Mouse (Mus musculus) thymus, postnatal 10 days (tissue): ENCODE data around the gene Tbx10.

Source experiments
- DNase-seq, 2 experiments: peaks; one replicate each; pipeline ENCODE4 v3.0.0; 2021; ENCODE audit warnings: low spot score in 2 of 2

The Tbx10 gene

GRCm38 (mm10) chr19:3975866-3976265 lies 16.7 kb upstream of the Tbx10 start:
- DNase-seq: no peak

DNA sequence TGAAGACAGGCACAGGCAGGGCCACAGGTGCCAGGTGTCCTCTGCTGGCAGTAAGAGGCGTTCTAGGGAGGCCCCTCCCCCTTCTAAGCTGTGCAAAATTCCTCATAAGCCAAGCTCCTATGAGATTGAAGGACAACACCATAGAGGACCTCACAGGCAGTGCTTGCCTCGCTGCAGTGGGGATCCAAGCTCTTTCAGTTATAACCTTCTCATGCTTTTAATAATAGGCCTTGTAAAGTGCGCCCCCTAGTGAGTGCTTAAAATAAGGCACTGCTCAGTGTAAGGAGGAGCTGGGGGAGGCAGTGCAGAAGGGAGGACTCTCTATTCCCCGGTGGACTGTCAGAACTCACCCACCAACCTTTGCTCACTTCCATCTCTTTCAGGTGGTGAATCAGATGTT lies 12.2 kb upstream of the Tbx10 start:
- DNase-seq: peak; percentile 63 to 85

- DNase-seq: no peak
Observed at GRCm38 (mm10) chr19:3980917-3981316, 11.6 kb upstream of the Tbx10 start.

- no peak for DNase-seq
Observed at GRCm38 (mm10) chr19:3983527-3984200, 8.9 kb upstream of the Tbx10 start.

GRCm38 (mm10) chr19:3985261-3985681 lies 7.3 kb upstream of the Tbx10 start:
- DNase-seq: no peak

- DNase-seq: no peak
Observed at GRCm38 (mm10) chr19:3986334-3986733, 6.2 kb upstream of the Tbx10 start, which contains the start of gene Acy3. TSS of gene Acy3 (plus strand) at chr19:3986570.

DNA sequence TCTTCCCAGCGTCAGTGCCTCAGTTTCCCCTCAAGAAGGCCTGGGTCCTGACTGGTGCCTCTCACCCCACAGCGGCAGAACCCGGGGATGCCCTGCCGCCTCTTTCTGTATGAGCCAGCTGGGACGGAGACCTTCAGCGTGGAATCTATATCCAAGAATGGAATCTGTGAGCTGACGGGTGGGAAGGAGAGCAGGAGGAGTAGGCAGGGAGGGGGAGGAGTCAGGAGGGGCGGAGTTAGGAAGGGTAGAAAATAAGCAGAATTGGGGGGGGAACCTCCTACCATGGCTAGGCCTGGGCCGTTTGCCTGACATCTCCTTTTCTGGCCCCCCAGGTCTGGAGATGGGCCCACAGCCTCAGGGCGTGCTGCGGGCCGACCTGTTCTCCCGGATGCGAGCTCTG lies 4.5 kb upstream of the Tbx10 start:
- DNase-seq: no peak

- no peak for DNase-seq
Observed at GRCm38 (mm10) chr19:3988750-3989149, 3.8 kb upstream of the Tbx10 start.

DNA sequence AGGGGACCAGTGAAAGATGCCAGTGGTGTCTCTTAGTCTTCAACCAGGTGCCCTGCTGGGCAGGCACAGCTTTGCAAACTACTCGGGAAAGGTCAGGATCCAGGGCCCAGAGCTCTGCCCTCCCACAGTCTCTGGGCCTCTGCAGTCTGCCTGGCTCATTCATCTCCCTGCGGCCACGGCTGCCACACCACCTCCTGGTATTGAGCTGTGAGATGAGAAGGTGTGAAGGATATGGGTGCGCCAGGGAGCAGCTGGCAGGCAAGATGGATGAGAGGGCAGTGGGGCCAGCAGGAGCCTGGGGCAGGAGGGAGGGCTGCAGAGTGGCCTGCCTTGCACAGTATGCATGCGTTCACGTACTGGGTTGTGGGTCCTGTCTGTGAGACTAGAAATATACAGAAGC lies 1.7 kb upstream of the Tbx10 start:
- DNase-seq: no peak

DNA sequence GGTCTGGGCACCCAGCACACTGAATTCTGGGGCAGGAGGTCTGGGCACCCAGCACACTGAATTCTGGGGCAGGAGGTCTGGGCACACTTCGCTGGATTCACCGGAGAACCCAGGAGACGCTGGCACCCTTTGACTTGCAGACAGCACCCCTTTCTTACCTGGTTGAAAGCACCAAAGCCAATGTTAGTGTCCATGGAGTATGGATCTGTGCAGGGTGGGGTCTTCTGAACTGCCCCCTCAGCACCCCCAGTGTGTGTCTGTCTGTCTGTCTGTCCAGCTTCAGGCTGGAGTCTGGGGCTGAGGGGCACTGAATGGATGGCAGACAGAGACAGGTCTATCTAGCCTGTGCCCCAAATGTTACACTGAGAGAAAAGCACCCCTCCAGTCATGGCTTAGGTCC lies 990 bp upstream of the Tbx10 start:
- no peak for DNase-seq

DNA sequence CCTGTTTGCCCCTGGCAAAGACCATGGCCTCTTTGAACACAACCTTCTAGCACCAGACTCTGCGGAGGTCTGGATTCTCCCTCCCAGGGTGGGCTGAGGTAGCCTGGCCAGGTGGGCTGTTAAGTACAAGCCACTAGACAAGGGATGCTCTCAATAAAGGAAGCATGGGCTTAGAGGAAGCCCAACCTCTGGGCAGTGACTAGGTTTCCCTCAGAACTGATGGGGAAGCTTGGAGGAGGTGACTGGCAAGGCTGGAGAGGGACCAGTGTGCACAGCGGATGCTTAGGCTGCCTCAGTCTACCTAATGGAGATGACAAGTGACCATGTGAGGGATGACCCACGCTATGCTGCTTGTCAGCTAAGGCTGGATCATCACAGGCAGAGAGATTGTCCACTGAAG lies 586 bp upstream of the Tbx10 start:
- DNase-seq: no peak

- DNase-seq: no peak
Observed at GRCm38 (mm10) chr19:3994932-3995331, 2.4 kb downstream of the Tbx10 start.

DNA sequence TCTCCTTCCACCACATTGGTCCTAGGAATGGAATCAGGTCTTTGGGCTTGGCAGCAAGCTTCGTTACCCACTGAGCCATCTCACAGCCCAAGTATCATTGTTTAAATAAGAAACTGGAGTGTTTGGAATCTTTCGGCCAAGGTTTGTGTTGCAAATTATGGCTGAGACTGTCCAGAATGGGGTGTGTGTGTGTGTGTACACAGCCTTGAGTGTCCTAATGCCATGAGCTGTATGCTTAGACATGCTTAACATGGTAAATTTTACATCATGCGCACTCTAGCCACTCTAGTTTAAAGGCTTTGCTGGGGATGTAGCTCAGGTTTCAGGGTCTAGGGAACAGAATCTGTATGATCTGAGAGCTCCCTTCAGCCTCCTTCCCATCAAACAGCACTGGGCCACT lies 3.0 kb downstream of the Tbx10 start:
- DNase-seq: no peak

- DNase-seq: no peak
Observed at GRCm38 (mm10) chr19:3996106-3996505, 3.6 kb downstream of the Tbx10 start.

DNA sequence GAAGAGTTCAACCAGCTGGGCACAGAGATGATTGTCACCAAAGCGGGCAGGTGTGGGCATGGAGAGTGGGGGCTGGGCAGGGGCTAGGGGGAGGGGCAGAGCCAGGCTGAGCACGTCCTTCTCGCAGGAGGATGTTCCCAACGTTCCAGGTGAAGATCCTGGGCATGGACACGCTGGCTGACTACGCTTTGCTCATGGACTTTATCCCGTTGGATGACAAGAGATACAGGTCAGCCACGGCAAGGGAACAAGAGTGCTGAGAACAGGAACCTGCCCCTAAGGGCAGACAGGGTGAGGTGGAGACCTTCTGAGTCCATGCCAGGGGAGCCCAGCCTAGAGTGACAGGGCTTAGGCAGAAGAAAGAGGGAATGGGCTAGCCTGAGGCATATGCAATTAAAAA lies 4.2 kb downstream of the Tbx10 start:
- no peak for DNase-seq

- DNase-seq: no peak
Observed at GRCm38 (mm10) chr19:3997231-3997630, 4.7 kb downstream of the Tbx10 start.

GRCm38 (mm10) chr19:3998335-3998734 lies 5.8 kb downstream of the Tbx10 start:
- DNase-seq: no peak

- DNase-seq: no peak
Observed at GRCm38 (mm10) chr19:3999121-3999730, 6.7 kb downstream of the Tbx10 start.

DNA sequence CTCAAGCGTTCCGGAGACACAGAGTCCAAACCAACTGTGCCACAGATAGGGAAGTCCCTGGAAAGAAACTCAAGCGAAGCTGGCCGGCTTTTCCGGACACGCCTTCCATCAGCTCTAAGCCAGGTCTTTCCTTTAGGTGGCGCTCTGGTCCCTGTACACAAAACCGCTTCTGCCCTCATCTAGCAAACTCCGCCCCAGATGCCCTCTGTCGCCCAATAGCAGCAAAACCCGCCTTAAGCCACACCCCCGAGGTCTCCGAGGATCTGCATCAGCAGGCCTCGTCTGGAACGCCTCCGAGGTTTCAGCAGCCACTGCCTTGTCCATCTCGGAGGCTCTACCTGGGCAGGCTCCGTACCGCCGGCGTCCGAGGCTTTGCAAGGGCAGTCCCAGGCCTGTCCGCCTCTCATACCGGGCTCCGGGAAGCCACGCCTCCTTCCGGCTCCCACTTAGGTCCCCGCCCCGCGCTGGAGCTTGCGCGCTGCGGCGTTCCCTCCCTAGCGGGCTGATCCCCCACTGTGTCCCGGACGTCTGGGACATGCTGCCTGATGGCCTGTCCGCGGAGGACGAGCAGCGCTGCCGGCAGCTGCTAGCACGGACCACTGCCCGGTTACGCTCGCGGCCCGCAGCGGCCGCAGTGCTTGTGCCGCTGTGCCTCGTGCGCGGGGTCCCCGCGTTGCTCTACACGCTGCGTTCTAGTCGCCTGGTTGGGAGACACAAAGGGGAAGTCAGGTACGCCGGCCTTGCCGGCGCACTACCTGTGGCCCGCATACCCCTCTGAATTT lies 7.8 kb downstream of the Tbx10 start, which contains the start of the genes Nudt8 and Gm49405:
Gene Nudt8, plus strand, starts transcription at position 462 of the 782 bp plus-strand sequence.
Gene Gm49405, plus strand, starts transcription at position 508 of the 782 bp plus-strand sequence.
- peak; percentile 92 to 96 for DNase-seq

GRCm38 (mm10) chr19:4000949-4001525 lies 8.5 kb downstream of the Tbx10 start:
- no peak for DNase-seq

DNA sequence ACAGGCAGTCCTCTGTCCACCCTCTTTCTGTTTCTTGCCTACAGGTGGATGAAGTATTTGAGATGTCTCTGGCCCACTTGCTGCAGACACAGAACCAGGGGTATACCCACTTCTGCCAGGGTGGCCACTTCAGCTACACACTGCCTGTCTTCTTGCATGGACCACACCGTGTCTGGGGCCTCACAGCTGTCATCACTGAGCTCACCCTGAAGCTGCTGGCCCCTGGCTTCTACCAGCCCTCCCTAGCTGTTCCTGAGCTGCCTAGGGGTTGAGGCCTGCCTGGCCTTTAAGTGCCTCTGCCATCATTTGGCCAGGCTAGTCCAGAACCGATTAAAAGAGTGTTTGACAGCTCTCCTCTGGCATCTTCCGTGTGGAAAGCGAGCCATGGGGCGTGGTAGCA lies 9.2 kb downstream of the Tbx10 start:
- DNase-seq: no peak

- DNase-seq: no peak
Observed at GRCm38 (mm10) chr19:4003112-4003511, 10.6 kb downstream of the Tbx10 start, which contains the start of gene Doc2g. TSS of gene Doc2g (plus strand) at chr19:4003313.
